Mouse (Mus musculus) right cerebral cortex, postnatal 25 days (tissue): Measurements from ENCODE around the gene Tas2r135.

ENCODE experiments used
- DNase-seq: peaks from one replicate; pipeline ENCODE4 v3.0.0; 2022

Gene Tas2r135

GRCm38 (mm10) chr6:42374701-42375100 lies 30.5 kb upstream of the Tas2r135 start:
- DNase-seq = no peak

DNA sequence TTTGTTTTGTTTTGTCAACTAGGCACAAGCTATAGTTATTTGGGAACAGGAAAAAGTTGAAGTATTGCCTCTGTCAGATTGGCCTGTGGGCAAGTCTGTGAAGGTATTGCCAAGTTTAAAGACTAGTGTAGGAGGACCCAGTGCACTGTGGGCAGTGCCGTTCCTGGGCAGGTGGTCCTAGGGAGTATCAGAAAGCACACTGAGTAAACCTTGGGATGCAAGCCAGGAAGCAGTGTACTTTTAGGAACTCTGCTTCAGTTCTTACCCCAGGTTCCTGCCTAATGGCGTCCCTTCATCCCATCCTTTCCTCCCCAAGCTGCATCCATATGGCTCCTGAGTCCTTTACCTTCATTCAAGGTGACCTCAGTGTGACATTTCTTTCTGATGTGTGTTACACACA lies 30.1 kb upstream of the Tas2r135 start:
- DNase-seq = no peak

- no peak for DNase-seq
These were observed 29.2 kb upstream of the Tas2r135 start for GRCm38 (mm10) chr6:42376016-42376415.

DNA sequence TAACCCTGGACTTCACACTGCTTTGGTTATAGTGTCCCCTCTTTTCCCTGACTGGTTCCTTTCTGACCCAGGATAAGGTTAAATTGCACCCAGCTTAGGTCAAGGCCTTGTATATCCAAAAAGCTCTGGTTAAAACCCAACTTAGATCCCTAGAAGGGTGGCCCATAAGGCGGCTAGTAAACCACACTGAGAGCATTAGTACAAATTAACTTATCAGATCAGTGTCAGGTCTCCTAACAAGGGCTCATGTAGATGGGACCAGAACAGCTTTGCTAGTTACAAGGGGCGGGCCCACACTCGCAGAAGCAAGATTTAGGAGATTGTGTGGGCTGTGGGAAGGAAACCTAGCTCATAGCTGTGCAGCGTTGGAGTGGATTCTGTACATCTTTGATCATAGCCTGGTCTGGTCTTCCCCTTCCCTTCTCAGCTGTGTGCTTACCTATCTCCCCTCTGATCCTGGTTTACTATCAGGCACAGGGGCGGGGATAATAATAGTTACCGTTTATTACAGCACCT lies 28.7 kb upstream of the Tas2r135 start:
- no peak for DNase-seq

DNA sequence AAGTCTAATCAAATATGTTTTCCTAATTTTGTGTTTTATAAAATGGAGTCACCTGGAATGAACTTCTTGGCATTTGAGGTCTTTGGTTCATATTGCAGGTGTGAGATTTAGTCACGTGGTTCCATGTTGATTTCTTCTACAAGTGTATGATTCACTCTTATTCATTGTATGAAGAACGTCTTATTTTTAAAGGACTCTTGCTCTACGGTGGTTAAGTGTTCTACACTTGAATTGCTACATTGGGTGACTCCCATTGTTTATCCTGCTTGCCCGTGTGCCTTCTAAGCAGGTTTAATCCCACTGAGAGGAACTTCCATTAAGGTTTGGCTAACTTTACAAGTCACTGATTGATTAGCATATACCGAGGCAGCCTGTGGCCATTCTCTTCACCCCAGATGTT lies 28.0 kb upstream of the Tas2r135 start:
- no peak for DNase-seq

- no peak for DNase-seq
These were observed 25.7 kb upstream of the Tas2r135 start for GRCm38 (mm10) chr6:42379551-42379950.

- DNase-seq = no peak
These were observed 24.7 kb upstream of the Tas2r135 start for GRCm38 (mm10) chr6:42380416-42381144.

DNA sequence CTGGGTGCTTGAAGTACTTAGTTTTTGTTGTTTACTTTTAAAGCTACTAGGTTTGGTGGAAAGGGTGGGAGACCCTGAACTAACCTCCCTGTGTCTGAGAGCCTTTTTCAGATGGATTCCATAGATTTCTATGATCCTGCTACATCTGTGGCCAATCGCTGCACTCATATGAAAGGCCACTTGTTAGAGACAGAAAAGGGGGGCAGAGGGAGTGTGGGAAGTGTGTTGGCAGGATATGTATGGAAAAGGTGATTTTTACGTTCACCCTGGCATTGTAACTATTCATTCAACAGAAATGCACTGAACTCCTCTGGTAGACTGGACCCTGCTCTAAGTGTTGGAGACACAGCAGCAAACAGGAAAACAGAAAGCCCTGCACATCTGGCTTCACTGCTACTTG lies 24.0 kb upstream of the Tas2r135 start:
- DNase-seq = no peak

- DNase-seq = no peak
These were observed 23.3 kb upstream of the Tas2r135 start for GRCm38 (mm10) chr6:42381916-42382381.

DNA sequence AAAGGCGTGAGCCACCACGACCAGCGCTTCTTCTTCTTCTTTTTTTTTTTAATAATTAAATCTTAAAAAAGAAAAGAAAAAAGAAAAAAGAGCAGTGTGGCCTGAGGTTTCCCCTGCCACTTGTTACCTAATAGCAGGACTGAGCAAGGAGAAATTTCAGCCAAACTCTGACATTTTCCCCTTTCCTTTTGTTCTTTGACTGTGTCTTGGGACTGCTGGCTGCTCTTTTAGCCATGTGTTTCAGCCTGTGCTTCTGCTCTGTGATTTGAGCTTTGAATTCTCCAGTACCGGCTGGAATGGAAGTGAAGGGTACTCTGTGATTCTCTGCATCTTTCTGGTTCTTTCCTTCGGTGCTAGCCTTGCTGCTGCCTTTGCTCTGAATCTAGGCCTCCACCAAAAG lies 21.9 kb upstream of the Tas2r135 start:
- no peak for DNase-seq

GRCm38 (mm10) chr6:42385635-42386034 lies 19.6 kb upstream of the Tas2r135 start:
- peak; percentile 45 for DNase-seq

- DNase-seq = no peak
These were observed 13.4 kb upstream of the Tas2r135 start for GRCm38 (mm10) chr6:42391796-42392330.

DNA sequence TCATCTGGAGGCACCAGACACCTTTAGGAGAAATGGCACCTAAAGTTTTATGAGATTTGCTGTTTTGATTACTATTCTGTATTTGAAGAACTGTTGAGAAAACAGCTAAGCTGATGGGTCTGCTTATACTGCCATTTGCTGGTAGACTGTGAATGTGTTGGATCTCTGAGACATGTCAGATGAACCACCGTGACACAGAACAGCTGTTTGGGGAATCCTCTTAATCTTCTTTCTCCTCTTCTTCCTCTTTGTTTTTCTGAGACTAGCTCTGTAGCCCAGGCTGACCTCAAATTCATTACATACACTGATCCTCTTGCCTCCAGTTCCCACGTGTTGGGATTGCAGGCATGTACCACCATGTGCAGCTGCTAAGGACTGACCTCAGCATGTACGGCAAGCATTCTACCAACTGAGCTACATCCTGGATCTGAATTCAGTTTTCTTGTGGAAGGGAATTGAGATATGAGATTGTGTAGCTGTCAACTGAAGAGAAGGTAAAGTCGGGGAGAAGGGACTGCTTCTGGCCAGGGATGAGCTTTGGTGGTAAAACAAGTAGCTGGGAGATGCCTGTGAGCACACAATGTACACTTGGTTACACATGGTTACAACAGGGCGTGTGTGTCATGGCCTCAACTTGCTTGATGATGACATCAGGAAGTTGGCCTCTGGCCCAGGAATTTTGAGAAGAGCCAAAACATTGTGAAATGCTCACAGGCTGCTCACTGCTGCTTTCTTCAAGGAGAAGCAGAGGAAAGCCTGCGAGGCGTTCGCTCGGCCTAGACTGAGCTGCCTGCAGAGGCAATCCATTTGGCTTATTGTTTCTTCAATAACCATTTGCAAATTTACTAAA lies 9.0 kb upstream of the Tas2r135 start:
- no peak for DNase-seq

DNA sequence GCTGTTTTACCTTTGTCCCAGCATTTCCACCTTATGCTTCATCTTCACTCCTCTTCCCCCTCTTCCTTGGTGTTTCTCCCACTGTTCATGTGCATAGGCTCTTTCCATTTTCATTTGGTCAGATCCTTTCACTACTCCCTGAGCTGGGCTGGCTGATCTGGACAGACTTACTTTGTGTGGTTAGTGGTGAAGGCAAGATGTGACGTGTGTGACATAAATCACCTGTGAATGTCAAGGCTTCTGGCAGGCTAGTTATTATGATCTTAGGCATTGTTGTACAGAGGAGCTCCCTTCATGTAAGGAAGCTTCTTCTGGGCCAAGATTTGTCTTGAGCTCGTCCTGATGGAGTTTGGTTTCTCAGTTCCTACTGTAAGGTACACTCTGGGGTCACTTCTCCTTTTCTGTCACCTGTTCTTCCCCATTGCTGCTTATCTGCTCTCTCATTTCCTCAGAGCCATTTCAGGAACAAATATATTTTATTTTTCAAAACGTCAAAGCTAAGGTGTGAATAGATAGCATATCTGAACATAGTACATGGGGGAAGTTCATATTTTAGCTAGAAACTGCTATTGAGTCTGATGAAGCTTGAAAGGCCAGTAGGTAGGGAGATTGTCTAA lies 8.1 kb upstream of the Tas2r135 start:
- no peak for DNase-seq

- no peak for DNase-seq
These were observed 6.9 kb upstream of the Tas2r135 start for GRCm38 (mm10) chr6:42398285-42398684.

GRCm38 (mm10) chr6:42398998-42399397 lies 6.2 kb upstream of the Tas2r135 start:
- DNase-seq = no peak

GRCm38 (mm10) chr6:42399938-42400337 lies 5.3 kb upstream of the Tas2r135 start, which contains the start of gene Tas2r143:
TSS of gene Tas2r143 (plus strand) at chr6:42400238.
- no peak for DNase-seq

- no peak for DNase-seq
These were observed 14.2 kb downstream of the Tas2r135 start for GRCm38 (mm10) chr6:42419443-42419842.

- DNase-seq = no peak
These were observed 16.2 kb downstream of the Tas2r135 start for GRCm38 (mm10) chr6:42421439-42421838.

- DNase-seq = no peak
These were observed 19.2 kb downstream of the Tas2r135 start for GRCm38 (mm10) chr6:42424472-42424871.

GRCm38 (mm10) chr6:42426337-42426736 lies 21.1 kb downstream of the Tas2r135 start:
- no peak for DNase-seq

DNA sequence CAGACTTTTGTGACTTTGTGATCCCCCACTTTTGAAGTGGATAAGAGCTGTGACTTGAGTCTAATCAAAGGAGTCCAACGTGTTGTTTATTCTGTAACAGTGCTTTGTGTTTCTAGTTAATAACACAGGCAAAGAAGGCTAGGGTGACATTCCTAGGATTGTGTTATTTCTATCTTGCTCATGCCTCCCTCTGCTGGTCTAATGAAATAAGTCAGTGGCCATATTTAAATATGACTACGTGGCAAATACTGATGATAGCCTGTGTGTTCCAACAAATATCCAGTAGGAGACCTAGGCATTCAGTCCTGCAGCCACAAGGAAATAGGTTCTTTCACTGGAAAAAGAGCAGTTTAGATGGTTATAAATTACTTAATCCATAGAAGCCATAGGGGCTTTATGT lies 28.3 kb downstream of the Tas2r135 start:
- DNase-seq = no peak

GRCm38 (mm10) chr6:42434446-42434845 lies 29.2 kb downstream of the Tas2r135 start, which contains the start of gene Tas2r126:
TSS of gene Tas2r126 (plus strand) at chr6:42434535.
- no peak for DNase-seq
